Mouse (Mus musculus) splenic B cell, adult 2 months (primary cell): ENCODE data around the gene Spns2.

Experiments
- DNase-seq: peaks from one replicate; pipeline ENCODE4 v3.0.0-alpha.2; 2011; ENCODE audit warnings: low read depth, low spot score
- H3K27me3 ChIP-seq: 2 replicates; pipeline ENCODE4 v1.6.1; 2012; ENCODE audit warnings: mild to moderate bottlenecking, low read length, moderate library complexity, mixed read lengths; ENCODE audit not compliant: control insufficient read depth, poor library complexity, insufficient read depth, severe bottlenecking
- H3K36me3 ChIP-seq: 2 replicates; pipeline ENCODE4 v1.6.1; 2012; ENCODE audit warnings: mild to moderate bottlenecking, low read length, moderate library complexity, mixed read lengths; ENCODE audit not compliant: control insufficient read depth, poor library complexity, insufficient read depth, severe bottlenecking

Spns2 gene

GRCm38 (mm10) chr11:72489881-72490301 lies at the start of gene Spns2:
Gene Spns2, minus strand, starts transcription at chr11:72489904.
- DNase-seq, result peak; percentile 95
- Histone ChIP-seq H3K27me3 (no peaks in the 10 kb centered on the region), H3K36me3 (no peaks in the 10 kb centered on the region)

DNA sequence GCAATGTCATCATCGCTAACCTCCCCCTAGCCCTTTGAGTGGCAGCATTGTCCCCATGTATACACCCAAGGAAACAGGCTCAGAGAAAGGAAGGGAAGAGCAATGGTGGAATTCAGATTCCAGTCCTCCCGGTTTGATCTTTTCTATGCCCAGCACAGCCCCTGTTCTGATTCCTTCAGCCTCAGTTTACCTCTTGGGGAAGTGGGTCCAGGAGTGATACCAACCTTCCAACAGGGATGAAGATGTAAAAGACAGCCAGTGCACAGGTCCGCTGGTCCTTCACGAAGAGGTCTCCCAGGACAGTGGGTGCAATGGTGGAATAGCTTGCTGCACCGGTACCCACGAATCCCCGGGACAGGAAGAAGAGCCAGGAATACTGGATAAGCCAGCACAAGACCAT lies 49.1 kb upstream of the Spns2 start:
- no peaks in the 10 kb centered on the region for H3K36me3 ChIP-seq
- no peak for DNase-seq
- no peaks in the 10 kb centered on the region for H3K27me3 ChIP-seq

DNA sequence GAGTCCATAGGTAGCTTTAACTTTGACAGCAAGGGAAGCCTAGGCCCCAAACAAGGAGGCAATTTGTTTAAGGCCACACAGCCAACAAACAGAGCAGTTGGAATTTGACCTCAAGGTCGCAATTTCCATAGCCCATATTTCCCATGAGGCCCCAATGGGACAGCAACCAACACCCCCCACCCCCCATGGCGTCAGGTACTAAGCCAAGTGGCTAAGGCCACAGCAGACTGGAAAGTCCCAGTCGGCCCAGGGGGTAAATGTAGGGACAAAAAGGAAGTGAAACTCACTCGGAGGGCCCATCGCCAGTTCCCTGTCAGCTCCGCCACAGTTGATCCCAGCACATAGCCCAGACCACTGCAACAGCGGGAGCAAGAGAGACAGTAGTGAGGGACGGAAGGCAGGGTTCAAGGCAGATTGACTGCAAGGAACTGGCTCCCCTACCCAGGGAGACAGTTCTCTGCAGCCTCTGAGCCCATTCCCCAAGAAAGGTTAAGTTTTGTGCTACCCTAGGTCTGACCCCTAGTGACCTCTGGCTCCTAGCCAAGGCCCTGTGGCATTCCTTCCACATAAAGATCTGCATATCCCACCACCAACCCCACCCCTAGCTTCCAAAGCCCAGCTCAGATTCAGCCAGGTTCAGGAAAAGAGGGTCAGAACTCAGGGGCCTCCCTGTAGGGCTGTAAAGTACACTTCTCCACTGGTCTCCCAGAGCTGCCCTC lies 48.5 kb upstream of the Spns2 start:
- DNase-seq, result peak; percentile 83
- H3K27me3 ChIP-seq, result no peaks in the 10 kb centered on the region
- H3K36me3 ChIP-seq, result no peaks in the 10 kb centered on the region

DNA sequence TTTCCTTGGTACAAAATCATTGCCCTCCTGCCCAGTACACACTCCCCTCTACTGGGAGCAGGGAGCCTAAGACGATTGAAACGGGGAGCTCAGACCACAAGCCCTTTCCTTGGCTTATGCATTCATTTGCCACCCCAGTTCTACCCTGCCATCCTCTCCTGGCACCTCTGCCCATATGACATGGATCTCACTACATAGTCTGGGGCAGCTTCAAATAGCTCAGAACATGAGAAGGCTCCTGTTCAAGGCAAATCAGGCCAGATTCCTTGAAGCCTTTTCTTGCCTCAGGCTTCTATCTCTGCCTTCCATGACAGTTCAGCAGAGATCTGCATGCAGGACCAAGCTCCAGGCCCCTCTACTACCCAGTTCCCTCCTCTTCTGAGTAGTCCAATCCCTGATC lies 47.8 kb upstream of the Spns2 start:
- Histone ChIP-seq H3K27me3 (no peaks in the 10 kb centered on the region), H3K36me3 (no peaks in the 10 kb centered on the region)
- no peak for DNase-seq

GRCm38 (mm10) chr11:72535519-72535918 lies 45.8 kb upstream of the Spns2 start:
- peak; percentile 61 for DNase-seq
- Histone ChIP-seq H3K36me3 (no peaks in the 10 kb centered on the region), H3K27me3 (no peaks in the 10 kb centered on the region)

GRCm38 (mm10) chr11:72532890-72533289 lies 43.2 kb upstream of the Spns2 start:
- Histone ChIP-seq H3K27me3 (no peaks in the 10 kb centered on the region), H3K36me3 (no peaks in the 10 kb centered on the region; the same call in 1 of the 2 replicates)
- DNase-seq, result no peak

DNA sequence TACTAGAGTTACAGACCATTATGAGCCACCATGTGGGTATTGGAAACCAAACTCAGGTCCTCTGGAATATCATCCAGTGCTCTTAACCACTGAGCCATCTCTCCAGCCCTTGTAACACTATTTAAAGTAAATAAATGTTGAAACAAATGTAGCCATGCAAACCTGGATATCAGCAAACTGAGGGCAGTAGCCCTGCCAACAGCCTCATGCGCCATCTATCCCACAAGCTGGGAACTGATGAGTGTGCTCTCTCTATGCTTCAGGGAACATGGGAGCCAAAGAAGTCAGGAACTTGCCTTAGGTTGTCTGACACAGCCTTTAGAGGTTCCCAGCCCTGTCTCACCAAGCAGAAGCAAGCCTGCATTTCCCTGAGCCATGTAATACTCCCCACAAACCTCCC lies 41.9 kb upstream of the Spns2 start:
- H3K36me3 ChIP-seq, result no peaks in the 10 kb centered on the region; the same call in 1 of the 2 replicates
- DNase-seq, result no peak
- H3K27me3 ChIP-seq, result no peaks in the 10 kb centered on the region

GRCm38 (mm10) chr11:72531144-72531543 lies 41.4 kb upstream of the Spns2 start:
- DNase-seq, result no peak
- Histone ChIP-seq H3K27me3 (no peaks in the 10 kb centered on the region), H3K36me3 (no peaks in the 10 kb centered on the region; the same call in 1 of the 2 replicates)

DNA sequence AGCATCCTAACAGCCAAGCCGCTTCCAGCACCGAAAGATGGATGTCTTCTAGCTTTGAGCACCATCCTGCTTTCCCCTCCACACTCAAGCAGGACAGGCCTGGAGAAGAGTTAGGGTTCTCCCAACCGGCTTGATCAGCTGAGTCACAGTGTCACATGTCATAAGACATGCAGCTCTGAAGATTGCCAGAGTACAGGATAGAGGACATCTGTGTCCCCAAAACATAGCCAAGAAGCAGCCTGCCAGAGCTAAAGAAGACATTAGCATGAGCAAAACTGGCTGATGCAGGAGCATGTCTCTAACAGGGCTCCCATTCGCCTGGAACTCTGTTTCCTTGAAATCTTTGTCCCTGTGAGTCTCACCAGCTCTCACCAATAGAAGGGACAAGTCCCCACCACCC lies 36.5 kb upstream of the Spns2 start:
- Histone ChIP-seq H3K36me3 (no peaks in the 10 kb centered on the region; the same call in none of the 2 replicates), H3K27me3 (no peaks in the 10 kb centered on the region)
- DNase-seq, result no peak

DNA sequence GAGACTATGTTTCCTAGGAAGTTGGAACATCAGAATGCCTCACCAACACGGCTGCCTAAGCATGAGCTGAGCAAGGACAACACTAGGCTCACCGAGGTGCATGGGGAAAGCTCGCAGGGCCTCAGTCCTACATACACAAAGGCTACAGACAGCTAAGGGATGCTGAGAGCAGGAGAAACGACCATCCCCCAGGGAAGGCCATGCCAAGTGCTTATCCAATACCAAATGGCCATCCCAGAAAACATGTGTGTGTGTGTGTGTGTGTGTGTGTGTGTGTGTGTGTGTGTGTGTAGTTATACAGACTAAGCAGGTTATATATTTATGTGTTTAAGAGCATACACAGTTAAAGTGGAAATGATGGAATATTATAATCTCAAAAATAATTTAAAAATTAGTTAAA lies 34.0 kb upstream of the Spns2 start:
- Histone ChIP-seq H3K36me3 (no peaks in the 10 kb centered on the region; the same call in none of the 2 replicates), H3K27me3 (no peaks in the 10 kb centered on the region)
- no peak for DNase-seq

DNA sequence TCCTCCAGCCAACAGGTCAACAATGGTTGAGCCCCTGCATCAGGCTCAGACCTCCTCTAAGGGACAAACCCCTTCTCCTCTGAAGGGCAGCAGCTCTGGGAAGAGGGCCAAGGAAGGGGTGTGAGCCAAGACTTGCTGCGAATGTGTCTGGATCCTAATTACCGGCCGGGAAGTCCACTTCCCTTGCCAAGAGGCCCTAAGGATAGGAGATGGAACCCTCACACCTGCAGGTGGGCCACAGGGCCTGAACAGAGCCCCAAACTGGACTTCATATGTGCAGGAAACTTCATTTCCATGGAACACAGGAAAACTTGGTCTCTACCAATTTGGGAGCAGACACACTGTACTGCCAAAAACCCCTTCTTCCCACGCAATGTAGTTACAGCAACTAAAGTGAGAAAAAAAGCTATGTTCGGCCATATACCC lies 32.9 kb upstream of the Spns2 start:
- H3K36me3 ChIP-seq, result no peaks in the 10 kb centered on the region; the same call in 1 of the 2 replicates
- no peaks in the 10 kb centered on the region for H3K27me3 ChIP-seq
- DNase-seq, result no peak

DNA sequence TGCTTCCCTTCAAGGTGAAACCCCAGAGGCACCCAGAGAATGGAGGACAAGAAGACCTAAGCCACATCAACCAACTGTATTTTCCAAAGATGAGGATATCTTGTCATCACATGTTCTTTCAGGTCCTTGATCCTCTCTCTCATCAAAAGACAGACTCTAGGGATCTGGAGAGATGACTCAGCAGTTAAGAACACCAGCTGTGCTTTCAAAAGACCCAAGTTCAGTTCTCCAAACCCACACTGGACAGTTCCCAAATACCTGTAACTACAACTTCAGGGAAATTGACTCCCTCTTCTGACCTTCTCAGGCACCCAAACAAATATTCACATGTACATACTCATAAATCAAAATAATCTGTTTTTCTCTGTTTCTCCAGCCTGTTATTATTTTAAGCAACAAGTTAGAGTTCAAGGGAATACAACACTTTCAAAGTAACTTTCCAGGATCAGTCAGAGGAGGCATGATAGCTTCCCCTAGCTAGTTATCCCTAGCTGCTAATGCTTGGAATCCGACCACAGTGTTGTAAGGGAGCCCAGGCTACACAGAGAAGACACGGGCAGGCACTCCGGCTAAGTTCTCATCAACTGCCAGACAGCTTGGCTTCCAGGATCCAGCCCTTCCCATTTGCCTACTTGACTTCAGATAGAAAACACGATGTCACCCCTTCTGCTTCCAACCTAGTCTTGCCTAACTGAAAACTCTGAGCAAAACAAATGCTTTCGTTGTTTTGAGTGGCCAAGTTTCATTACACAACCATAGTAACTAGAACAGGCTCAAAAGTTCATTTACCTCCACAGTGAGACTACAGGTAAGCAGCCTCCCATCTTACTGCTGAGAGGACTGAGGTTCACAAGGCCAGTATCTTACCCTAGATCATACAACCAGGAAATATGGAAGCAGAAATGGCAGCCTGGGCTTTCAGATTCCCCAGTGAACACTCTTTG lies 32.2 kb upstream of the Spns2 start:
- no peaks in the 10 kb centered on the region for H3K27me3 ChIP-seq
- no peak for DNase-seq
- no peaks in the 10 kb centered on the region; the same call in 1 of the 2 replicates for H3K36me3 ChIP-seq

DNA sequence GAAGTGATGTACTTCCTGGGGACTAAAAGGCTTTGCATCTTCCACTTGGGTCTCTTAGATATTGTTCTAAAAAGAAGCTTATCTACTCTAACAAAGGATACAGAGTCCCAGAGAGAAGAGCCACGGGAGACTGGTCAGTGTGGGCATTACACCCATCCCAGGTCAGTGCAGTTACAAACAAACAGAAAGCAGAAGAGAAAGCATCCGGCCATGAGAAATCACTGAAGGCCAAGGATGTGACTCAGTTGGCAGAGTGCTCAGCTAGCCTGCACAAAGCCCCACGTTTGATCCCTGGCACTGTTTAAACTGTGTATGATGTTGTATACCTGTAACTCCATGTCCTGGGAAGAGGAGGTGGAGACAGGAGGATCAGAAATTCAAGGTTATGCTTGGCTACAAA lies 30.2 kb upstream of the Spns2 start:
- H3K36me3 ChIP-seq, result peaks cover 4% of the 10 kb centered on the region
- no peak for DNase-seq
- no peaks in the 10 kb centered on the region for H3K27me3 ChIP-seq

DNA sequence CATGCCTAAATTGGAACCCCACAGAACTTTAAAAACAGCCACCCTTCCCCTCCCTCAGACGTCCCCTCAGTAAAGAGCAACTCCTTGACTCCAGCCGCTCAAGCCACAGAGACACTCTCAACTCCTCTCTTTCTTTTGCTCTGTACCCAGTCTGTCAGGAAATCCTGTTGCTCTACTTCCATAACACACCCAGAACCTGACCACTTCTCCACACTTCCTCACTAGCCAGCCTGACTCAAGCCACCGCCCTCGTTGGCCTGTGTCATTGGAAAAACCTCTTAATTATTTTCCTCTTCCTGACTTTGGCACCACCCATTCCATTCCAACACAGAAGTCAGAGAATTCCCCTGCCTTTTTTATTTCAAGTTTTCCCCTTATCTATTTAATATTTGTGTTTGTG lies 29.5 kb upstream of the Spns2 start:
- Histone ChIP-seq H3K36me3 (peaks cover 4% of the 10 kb centered on the region), H3K27me3 (no peaks in the 10 kb centered on the region)
- DNase-seq, result no peak

GRCm38 (mm10) chr11:72518449-72518848 lies 28.7 kb upstream of the Spns2 start:
- Histone ChIP-seq H3K36me3 (peaks cover 4% of the 10 kb centered on the region), H3K27me3 (no peaks in the 10 kb centered on the region)
- DNase-seq, result no peak
